Mouse (Mus musculus): ENCODE measurements around the gene Efhc1. TPM values are rescaled to one million over a fixed set of nuclear protein-coding genes. Genes with fewer than 3 reads are reported as not detected.
"Not testable (repeated sequence)": the region's sequence is repeated elsewhere in the genome, so short reads cannot be mapped to it uniquely, and the experiment has no call there.

The Efhc1 gene
- polyA plus RNA-seq, 1 experiment from 2014 or later = 2.0 TPM

- Histone ChIP-seq H3K9me3 (replicated peaks; ENCODE audit: control insufficient read depth, low read length, poor library complexity, severe bottlenecking) (no peaks in the 10 kb centered on the region), H3K4me1 (ENCODE audit: control insufficient read depth, insufficient read depth, low read length) (peaks cover 10% of the 10 kb centered on the region), H3K36me3 (ENCODE audit: control insufficient read depth, insufficient read depth, low read length) (no peaks in the 10 kb centered on the region), H3K27ac (ENCODE audit: low read length) (no peak overlapping the region), H3K4me2 (ENCODE audit: low read length) (no peak overlapping the region), H3K27me3 (ENCODE audit: control insufficient read depth, insufficient read depth, low read depth, low read length) (no peaks in the 10 kb centered on the region), H3K4me3 (ENCODE audit: low read depth, low read length) (no peak overlapping the region), H3K9ac (ENCODE audit: low read depth, low read length) (no peak overlapping the region; the same call in 1 of the 2 replicates)
- WGBS = 65% methylated on average over 2 of the region's 2 CpGs
- ATAC-seq = no peak
Measured at GRCm38 (mm10) chr1:20919728-20920127, 31.7 kb upstream of the Efhc1 start.

GRCm38 (mm10) chr1:20921081-20921528 lies 30.3 kb upstream of the Efhc1 start:
- peak; percentile 26; the same call in 1 of the 2 replicates for ATAC-seq

GRCm38 (mm10) chr1:20922612-20923399 lies 28.6 kb upstream of the Efhc1 start:
- ATAC-seq = peak; percentile 33; the same call in 1 of the 2 replicates
- Histone ChIP-seq H3K36me3 (ENCODE audit: control insufficient read depth, insufficient read depth, low read length) (no peaks in the 10 kb centered on the region), H3K9ac (ENCODE audit: low read depth, low read length) (no peak overlapping the region), H3K4me1 (ENCODE audit: control insufficient read depth, insufficient read depth, low read length) (peaks cover 10% of the 10 kb centered on the region), H3K4me2 (ENCODE audit: low read length) (no peak overlapping the region), H3K27ac (ENCODE audit: low read length) (peak overlapping the region; percentile 36), H3K9me3 (replicated peaks; ENCODE audit: control insufficient read depth, low read length, poor library complexity, severe bottlenecking) (no peaks in the 10 kb centered on the region), H3K27me3 (ENCODE audit: control insufficient read depth, insufficient read depth, low read depth, low read length) (no peaks in the 10 kb centered on the region), H3K4me3 (ENCODE audit: low read depth, low read length) (no peak overlapping the region)
- WGBS = 57% methylated on average over 11 of the region's 11 CpGs

More at GRCm38 (mm10) chr1:20921081-20921528, 30.3 kb upstream of the Efhc1 start:
- Histone ChIP-seq H3K4me3 (ENCODE audit: low read depth, low read length) (no peak overlapping the region), H3K9me3 (replicated peaks; ENCODE audit: control insufficient read depth, low read length, poor library complexity, severe bottlenecking) (no peaks in the 10 kb centered on the region), H3K4me1 (ENCODE audit: control insufficient read depth, insufficient read depth, low read length) (peaks cover 10% of the 10 kb centered on the region), H3K27me3 (ENCODE audit: control insufficient read depth, insufficient read depth, low read depth, low read length) (no peaks in the 10 kb centered on the region), H3K36me3 (ENCODE audit: control insufficient read depth, insufficient read depth, low read length) (no peaks in the 10 kb centered on the region), H3K27ac (ENCODE audit: low read length) (no peak overlapping the region), H3K4me2 (ENCODE audit: low read length) (no peak overlapping the region), H3K9ac (ENCODE audit: low read depth, low read length) (no peak overlapping the region)
- 80% methylated on average over 10 of the region's 10 CpGs for WGBS

GRCm38 (mm10) chr1:20925324-20925723 lies 26.1 kb upstream of the Efhc1 start:
- H3K27me3 ChIP-seq (ENCODE audit: control insufficient read depth, insufficient read depth, low read depth, low read length); H3K27ac ChIP-seq (ENCODE audit: low read length); H3K4me3 ChIP-seq (ENCODE audit: low read depth, low read length); H3K4me1 ChIP-seq (ENCODE audit: control insufficient read depth, insufficient read depth, low read length); H3K36me3 ChIP-seq (ENCODE audit: control insufficient read depth, insufficient read depth, low read length); H3K9ac ChIP-seq (ENCODE audit: low read depth, low read length); ATAC-seq; H3K4me2 ChIP-seq (ENCODE audit: low read length); H3K9me3 ChIP-seq (replicated peaks; ENCODE audit: control insufficient read depth, low read length, poor library complexity, severe bottlenecking): not testable (repeated sequence)
- 87% methylated on average over 7 of the region's 7 CpGs for WGBS

- Histone ChIP-seq H3K9ac (ENCODE audit: low read depth, low read length) (no peak overlapping the region), H3K36me3 (ENCODE audit: control insufficient read depth, insufficient read depth, low read length) (no peaks in the 10 kb centered on the region), H3K9me3 (replicated peaks; ENCODE audit: control insufficient read depth, low read length, poor library complexity, severe bottlenecking) (no peaks in the 10 kb centered on the region), H3K4me1 (ENCODE audit: control insufficient read depth, insufficient read depth, low read length) (peaks cover 6% of the 10 kb centered on the region), H3K4me2 (ENCODE audit: low read length) (no peak overlapping the region), H3K27me3 (ENCODE audit: control insufficient read depth, insufficient read depth, low read depth, low read length) (no peaks in the 10 kb centered on the region), H3K27ac (ENCODE audit: low read length) (no peak overlapping the region), H3K4me3 (ENCODE audit: low read depth, low read length) (no peak overlapping the region)
- no peak for ATAC-seq
- WGBS = 96% methylated on average over 4 of the region's 4 CpGs
Measured at GRCm38 (mm10) chr1:20925926-20926325, 25.5 kb upstream of the Efhc1 start.

- no peak overlapping the region for H3K9ac ChIP-seq (ENCODE audit: low read depth, low read length)
- no peak overlapping the region for H3K4me2 ChIP-seq (ENCODE audit: low read length)
- 87% methylated on average over 3 of the region's 4 CpGs for WGBS
- no peaks in the 10 kb centered on the region for H3K27me3 ChIP-seq (ENCODE audit: control insufficient read depth, insufficient read depth, low read depth, low read length)
- H3K4me3 ChIP-seq (ENCODE audit: low read depth, low read length) = no peak overlapping the region
- no peaks in the 10 kb centered on the region for H3K36me3 ChIP-seq (ENCODE audit: control insufficient read depth, insufficient read depth, low read length)
- no peaks in the 10 kb centered on the region for H3K9me3 ChIP-seq (replicated peaks; ENCODE audit: control insufficient read depth, low read length, poor library complexity, severe bottlenecking)
- ATAC-seq = no peak
- no peak overlapping the region for H3K27ac ChIP-seq (ENCODE audit: low read length)
- peaks cover 6% of the 10 kb centered on the region for H3K4me1 ChIP-seq (ENCODE audit: control insufficient read depth, insufficient read depth, low read length)
Measured at GRCm38 (mm10) chr1:20926376-20926775, 25.1 kb upstream of the Efhc1 start.

GRCm38 (mm10) chr1:20928487-20928886 lies 22.9 kb upstream of the Efhc1 start:
- H3K9ac ChIP-seq (ENCODE audit: low read depth, low read length) = no peak overlapping the region
- H3K36me3 ChIP-seq (ENCODE audit: control insufficient read depth, insufficient read depth, low read length) = no peaks in the 10 kb centered on the region
- H3K4me1 ChIP-seq (ENCODE audit: control insufficient read depth, insufficient read depth, low read length) = no peaks in the 10 kb centered on the region
- no peak for ATAC-seq
- no peaks in the 10 kb centered on the region for H3K27me3 ChIP-seq (ENCODE audit: control insufficient read depth, insufficient read depth, low read depth, low read length)
- no peak overlapping the region for H3K4me2 ChIP-seq (ENCODE audit: low read length)
- H3K9me3 ChIP-seq (replicated peaks; ENCODE audit: control insufficient read depth, low read length, poor library complexity, severe bottlenecking) = no peaks in the 10 kb centered on the region
- no peak overlapping the region for H3K27ac ChIP-seq (ENCODE audit: low read length)
- no peak overlapping the region for H3K4me3 ChIP-seq (ENCODE audit: low read depth, low read length)
- 92% methylated on average over 4 of the region's 4 CpGs for WGBS

GRCm38 (mm10) chr1:20933457-20933856 lies 18.0 kb upstream of the Efhc1 start:
- WGBS = 27% methylated on average over 7 of the region's 7 CpGs
- Histone ChIP-seq H3K4me1 (ENCODE audit: control insufficient read depth, insufficient read depth, low read length) (no peaks in the 10 kb centered on the region), H3K27ac (ENCODE audit: low read length) (no peak overlapping the region), H3K9ac (ENCODE audit: low read depth, low read length) (no peak overlapping the region), H3K36me3 (ENCODE audit: control insufficient read depth, insufficient read depth, low read length) (peaks cover 8% of the 10 kb centered on the region), H3K4me2 (ENCODE audit: low read length) (no peak overlapping the region), H3K27me3 (ENCODE audit: control insufficient read depth, insufficient read depth, low read depth, low read length) (no peaks in the 10 kb centered on the region), H3K9me3 (replicated peaks; ENCODE audit: control insufficient read depth, low read length, poor library complexity, severe bottlenecking) (no peaks in the 10 kb centered on the region), H3K4me3 (ENCODE audit: low read depth, low read length) (no peak overlapping the region)
- ATAC-seq = peak; percentile 84

GRCm38 (mm10) chr1:20935106-20935505 lies 16.3 kb upstream of the Efhc1 start:
- Histone ChIP-seq H3K4me2 (ENCODE audit: low read length) (no peak overlapping the region), H3K4me3 (ENCODE audit: low read depth, low read length) (no peak overlapping the region), H3K4me1 (ENCODE audit: control insufficient read depth, insufficient read depth, low read length) (no peaks in the 10 kb centered on the region), H3K27ac (ENCODE audit: low read length) (no peak overlapping the region), H3K36me3 (ENCODE audit: control insufficient read depth, insufficient read depth, low read length) (peaks cover 8% of the 10 kb centered on the region), H3K9ac (ENCODE audit: low read depth, low read length) (no peak overlapping the region), H3K9me3 (replicated peaks; ENCODE audit: control insufficient read depth, low read length, poor library complexity, severe bottlenecking) (no peaks in the 10 kb centered on the region), H3K27me3 (ENCODE audit: control insufficient read depth, insufficient read depth, low read depth, low read length) (no peaks in the 10 kb centered on the region)
- 88% methylated on average over 22 of the region's 22 CpGs for WGBS
- ATAC-seq = no peak

All from midbrain, embryonic 16.5 days (tissue).